Mouse (Mus musculus) frontal cortex, adult (tissue): ENCODE data around the gene Cfap206.
A peak's percentile ranks its signal among the peaks of the same experiment; 100 is the strongest.
"Not testable (repeated sequence)": the region's sequence is repeated elsewhere in the genome, so short reads cannot be mapped to it uniquely, and the experiment has no call there.

Experiments used
- ATAC-seq: cut with Nextera tagmentation; 2 replicates; pipeline ENCODE4 v1.9.2; 2017; ENCODE audit warnings: mild to moderate bottlenecking, moderate library complexity, mixed read lengths; ENCODE audit not compliant: low TSS enrichment

Cfap206 gene

GRCm38 (mm10) chr4:34729851-34730341 lies at the start of gene Cfap206:
TSS of gene Cfap206 (minus strand) at chr4:34730206.
- peak; percentile 99 for ATAC-seq

DNA sequence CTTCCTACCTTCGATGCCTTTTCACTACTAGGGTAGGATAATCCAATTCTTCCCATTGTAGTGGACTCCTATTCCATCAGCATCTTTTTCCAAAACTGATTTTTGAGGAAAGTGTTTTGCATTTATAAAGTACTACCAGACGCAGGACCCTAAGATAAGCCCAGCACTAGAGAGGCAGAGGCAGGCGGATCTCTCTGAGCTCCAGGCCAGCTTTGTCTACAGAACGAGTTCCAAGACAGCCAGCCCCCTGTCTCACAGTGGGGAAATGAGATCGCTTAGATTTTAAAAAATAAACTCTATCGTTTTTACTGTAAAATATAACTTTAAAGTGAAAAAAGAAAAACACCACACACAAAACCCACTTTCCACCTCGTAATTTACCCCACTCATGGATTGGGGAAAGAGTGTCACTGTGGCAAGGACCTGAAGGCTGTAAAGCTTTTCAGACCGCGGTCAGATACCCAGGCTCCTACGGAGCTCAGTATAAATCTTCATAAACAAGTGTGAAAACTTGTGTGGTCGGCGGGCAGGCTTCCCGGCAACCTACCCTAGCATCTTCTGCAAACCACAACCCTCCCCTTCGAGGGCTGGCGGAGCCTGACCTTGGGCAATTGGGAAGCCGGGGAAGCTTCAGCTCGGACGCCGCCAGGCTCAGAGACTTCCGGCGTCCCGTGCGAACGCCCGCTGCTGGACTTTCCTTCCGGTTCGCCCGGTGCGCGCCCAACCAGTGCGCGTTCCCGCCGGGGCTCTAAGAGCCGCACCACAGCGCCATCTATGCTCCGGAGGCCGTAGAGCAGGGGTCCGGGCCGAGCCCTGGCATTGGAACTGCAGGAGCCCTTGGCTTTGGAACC lies 47.9 kb upstream of the Cfap206 start, which contains the start of gene Smim8:
Gene Smim8 (minus strand): TSS at position 747 of the 851 bp plus-strand sequence.
- ATAC-seq, result peak; percentile 99

GRCm38 (mm10) chr4:34771652-34772371 lies 41.8 kb upstream of the Cfap206 start:
- no peak for ATAC-seq

DNA sequence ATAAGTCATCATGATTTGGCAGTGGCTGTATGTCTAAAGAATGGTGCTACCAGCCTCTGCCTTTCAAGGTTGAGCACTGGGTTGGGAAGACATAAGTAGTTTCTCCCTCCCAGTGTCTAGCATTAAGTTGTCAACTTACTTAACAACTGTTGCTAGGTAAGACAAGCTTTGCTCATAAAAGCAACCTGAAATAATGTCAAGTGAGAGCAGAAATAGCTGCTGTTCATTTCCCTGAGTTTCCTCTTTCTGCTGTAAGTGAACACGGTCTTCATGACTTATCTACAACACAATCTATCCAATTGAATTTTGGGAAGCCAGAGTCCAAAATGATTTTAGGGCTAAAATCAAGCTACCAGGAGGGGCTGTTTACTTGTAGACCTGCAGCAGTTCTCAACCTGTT lies 26.2 kb upstream of the Cfap206 start, which contains the start of gene Gm136:
Gene Gm136 (minus strand): TSS at position 101 of the 400 bp plus-strand sequence.
- no peak for ATAC-seq

DNA sequence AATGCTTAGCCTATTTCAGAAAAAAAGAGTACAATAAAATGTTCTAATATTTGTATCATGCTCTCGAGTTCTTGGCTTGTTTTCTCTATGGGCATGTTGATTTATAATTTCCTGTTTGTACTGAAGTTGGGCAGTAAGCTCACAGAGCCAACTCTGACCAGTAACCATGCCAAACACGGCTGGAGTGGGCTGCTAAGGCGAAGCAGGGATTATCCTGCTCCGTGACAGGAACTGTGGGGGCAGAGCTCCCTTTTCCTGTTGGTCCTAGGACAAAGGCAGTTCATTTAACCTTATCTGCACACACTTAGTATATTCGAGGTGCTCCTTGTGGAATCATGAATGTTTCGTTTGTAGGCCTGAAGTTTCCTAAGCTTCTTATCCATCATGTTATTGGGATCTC lies 19.2 kb upstream of the Cfap206 start:
- ATAC-seq, result no peak

GRCm38 (mm10) chr4:34734461-34734860 lies 4.5 kb upstream of the Cfap206 start:
- ATAC-seq, result no peak

GRCm38 (mm10) chr4:34733415-34733814 lies 3.4 kb upstream of the Cfap206 start:
- 0 out of 2 replicates have a peak, but pooled peaks have one; percentile 38 for ATAC-seq

- ATAC-seq, result not testable (repeated sequence)
These were observed 4.3 kb downstream of the Cfap206 start for GRCm38 (mm10) chr4:34725710-34726109.

DNA sequence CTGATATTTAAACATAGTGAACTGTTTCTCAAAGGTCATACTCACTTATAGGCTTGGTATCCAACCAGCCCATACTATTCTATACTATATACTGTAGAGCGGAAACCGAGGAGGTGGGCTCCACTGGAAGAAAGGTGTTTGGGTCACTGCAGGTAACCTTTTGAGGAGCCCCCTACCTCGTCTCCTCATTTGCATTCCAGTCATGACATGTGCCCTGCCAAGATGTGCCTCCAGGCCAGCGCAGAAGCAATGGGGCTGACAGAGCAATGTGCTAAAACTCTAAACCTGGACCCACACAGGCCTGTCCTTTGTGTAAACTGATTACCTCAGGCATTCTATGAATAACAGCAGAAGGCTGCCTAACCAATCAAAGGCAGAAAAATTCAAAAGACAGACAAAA lies 5.7 kb downstream of the Cfap206 start:
- no peak for ATAC-seq

- ATAC-seq, result no peak
These were observed 6.8 kb downstream of the Cfap206 start for GRCm38 (mm10) chr4:34723186-34723585.

GRCm38 (mm10) chr4:34720127-34720895 lies 9.7 kb downstream of the Cfap206 start:
- no peak for ATAC-seq

- ATAC-seq, result no peak
These were observed 10.6 kb downstream of the Cfap206 start for GRCm38 (mm10) chr4:34719421-34719820.

DNA sequence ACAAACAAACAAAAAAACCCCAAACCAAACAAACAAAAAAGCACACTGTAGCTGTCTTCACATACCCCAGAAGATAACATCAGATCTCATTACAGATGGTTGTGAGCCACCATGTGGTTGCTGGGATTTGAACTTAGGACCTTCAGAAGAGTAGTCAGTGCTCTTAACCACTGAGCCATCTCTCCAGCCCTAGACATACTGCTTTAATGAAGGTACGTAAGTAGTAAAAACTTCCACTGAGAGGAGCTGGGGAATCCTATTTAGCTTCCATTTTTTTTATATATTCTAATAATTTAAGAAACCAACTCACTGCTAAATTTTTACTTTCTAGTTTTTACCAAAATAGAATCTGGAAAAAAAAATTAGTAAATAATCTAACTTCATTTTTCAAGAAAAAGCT lies 14.9 kb downstream of the Cfap206 start:
- no peak for ATAC-seq

- ATAC-seq, result peak; percentile 98
These were observed 21.9 kb downstream of the Cfap206 start for GRCm38 (mm10) chr4:34708127-34708526.

DNA sequence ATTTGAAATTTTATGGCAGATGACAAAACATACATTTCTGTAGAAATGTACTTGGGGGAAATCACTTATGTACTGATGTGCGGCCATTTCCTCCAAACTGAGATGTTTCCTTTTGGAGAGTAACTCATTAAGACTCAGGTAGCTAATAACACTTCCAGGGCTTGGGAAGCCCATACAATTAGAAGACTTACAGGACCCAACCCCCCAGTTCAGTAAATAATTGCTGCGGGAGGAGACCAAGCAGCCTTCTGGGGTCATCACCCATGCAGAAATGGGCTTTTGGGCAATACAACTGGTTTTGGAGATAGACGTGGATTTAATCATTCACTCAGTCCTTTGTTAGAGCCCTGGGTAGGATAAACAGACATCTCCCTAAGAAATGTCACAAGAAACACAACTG lies 22.8 kb downstream of the Cfap206 start:
- no peak for ATAC-seq

- no peak for ATAC-seq
These were observed 27.0 kb downstream of the Cfap206 start for GRCm38 (mm10) chr4:34703029-34703428.

GRCm38 (mm10) chr4:34702231-34702630 lies 27.8 kb downstream of the Cfap206 start:
- ATAC-seq, result no peak

DNA sequence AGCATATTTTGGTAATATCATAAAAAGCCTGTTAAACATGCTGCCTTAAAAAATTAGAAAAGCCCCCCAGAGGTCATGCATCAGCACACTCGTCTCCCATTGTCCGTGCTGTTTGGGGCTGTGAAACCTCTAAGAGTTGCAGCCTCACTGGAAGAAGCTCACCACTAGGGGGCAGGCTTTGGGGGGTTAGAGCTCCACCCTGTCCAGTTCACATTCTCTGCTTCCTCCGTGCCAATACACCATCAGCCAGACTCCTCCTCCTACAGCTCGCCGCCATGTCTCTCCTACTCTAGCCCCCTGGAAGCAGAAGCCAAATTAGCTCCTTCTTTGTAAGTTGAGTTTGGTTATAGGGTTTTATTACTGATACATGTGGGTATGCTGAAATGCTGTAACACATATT lies 28.5 kb downstream of the Cfap206 start:
- peak; percentile 55; the same call in 1 of the 2 replicates for ATAC-seq

GRCm38 (mm10) chr4:34688021-34688420 lies 42.0 kb downstream of the Cfap206 start:
- no peak for ATAC-seq

- ATAC-seq, result peak; percentile 98
These were observed 43.0 kb downstream of the Cfap206 start, which contains the start of gene Slc35a1 for GRCm38 (mm10) chr4:34686874-34687567. TSS of gene Slc35a1 (minus strand) at chr4:34687438.

- no peak for ATAC-seq
These were observed 49.5 kb downstream of the Cfap206 start for GRCm38 (mm10) chr4:34680530-34680929.
